Mouse (Mus musculus): Measurements from ENCODE around the gene Olfr761. TPM values are rescaled to one million over a fixed set of nuclear protein-coding genes. Genes with fewer than 3 reads are reported as not detected.

Gene Olfr761
- polyA plus RNA-seq (2017; shearing (Covaris generic)), result not detected

GRCm38 (mm10) chr17:37952979-37953378, at the start of gene Olfr761:
TSS of gene Olfr761 (minus strand) at chr17:37953079.

GRCm38 (mm10) chr17:37920248-37920647, 32.6 kb downstream of the Olfr761 start, which contains the start of gene Olfr128:
TSS of gene Olfr128 (plus strand) at chr17:37920548.

Other genes with a start within 250 kb of the Olfr761 start
- gene Olfr120, start 231.3 kb downstream of the Olfr761 start, polyA plus RNA-seq (2017; shearing (Covaris generic)), result not detected
- gene Olfr121, start 204.2 kb downstream of the Olfr761 start, polyA plus RNA-seq (2017; shearing (Covaris generic)), result not detected
- not detected for gene Olfr122, start 184.5 kb downstream of the Olfr761 start, polyA plus RNA-seq (2017; shearing (Covaris generic))
- gene Olfr123, start 159.6 kb downstream of the Olfr761 start, polyA plus RNA-seq (2017; shearing (Covaris generic)), result not detected
- gene Olfr124, start 153.2 kb downstream of the Olfr761 start, polyA plus RNA-seq (2017; shearing (Covaris generic)), result not detected
- gene Olfr125, start 120.1 kb downstream of the Olfr761 start, polyA plus RNA-seq (2017; shearing (Covaris generic)), result not detected
- not detected for gene Olfr126, start 105.6 kb downstream of the Olfr761 start, polyA plus RNA-seq (2017; shearing (Covaris generic))
- not detected for gene Olfr127, start 52.6 kb downstream of the Olfr761 start, polyA plus RNA-seq (2017; shearing (Covaris generic))
- not detected for gene Olfr128, start 32.5 kb downstream of the Olfr761 start, polyA plus RNA-seq (2017; shearing (Covaris generic))
- not detected for gene Olfr129, start 107.0 kb upstream of the Olfr761 start, polyA plus RNA-seq (2017; shearing (Covaris generic))
- gene Olfr130, start 110.8 kb upstream of the Olfr761 start, polyA plus RNA-seq (2017; shearing (Covaris generic)), result not detected
- not detected for gene Olfr131, start 135.6 kb upstream of the Olfr761 start, polyA plus RNA-seq (2017; shearing (Covaris generic))
- not detected for gene Olfr132, start 181.4 kb upstream of the Olfr761 start, polyA plus RNA-seq (2017; shearing (Covaris generic))
- gene Olfr133, start 192.2 kb upstream of the Olfr761 start, polyA plus RNA-seq (2017; shearing (Covaris generic)), result not detected
- not detected for gene Olfr134, start 218.3 kb upstream of the Olfr761 start, polyA plus RNA-seq (2017; shearing (Covaris generic))